Mouse (Mus musculus) retina, embryonic 14.5 days (tissue): ENCODE data around the gene Gse1.

Source experiments
- DNase-seq: peaks from one replicate; pipeline ENCODE4 v3.0.0-alpha.2; 2015; ENCODE audit warnings: low spot score

Gene Gse1

GRCm38 (mm10) chr8:120516182-120516755 lies 288.0 kb downstream of the Gse1 start:
- peak; percentile 72 for DNase-seq

GRCm38 (mm10) chr8:120517666-120518410 lies 289.6 kb downstream of the Gse1 start:
- DNase-seq = no peak

GRCm38 (mm10) chr8:120518736-120519534 lies 290.7 kb downstream of the Gse1 start:
- peak; percentile 66 for DNase-seq

GRCm38 (mm10) chr8:120520287-120520686 lies 292.0 kb downstream of the Gse1 start:
- DNase-seq = no peak

GRCm38 (mm10) chr8:120520707-120521590 lies 292.7 kb downstream of the Gse1 start:
- DNase-seq = peak; percentile 87

- no peak for DNase-seq
Measured at GRCm38 (mm10) chr8:120521591-120521965, 293.3 kb downstream of the Gse1 start.

GRCm38 (mm10) chr8:120523641-120524040 lies 295.4 kb downstream of the Gse1 start:
- DNase-seq = no peak

GRCm38 (mm10) chr8:120525135-120525534 lies 296.9 kb downstream of the Gse1 start:
- DNase-seq = no peak

- DNase-seq = no peak
Measured at GRCm38 (mm10) chr8:120525832-120526231, 297.6 kb downstream of the Gse1 start.

- DNase-seq = no peak
Measured at GRCm38 (mm10) chr8:120526577-120526976, 298.3 kb downstream of the Gse1 start.

GRCm38 (mm10) chr8:120528332-120528731 lies 300.1 kb downstream of the Gse1 start:
- no peak for DNase-seq

- DNase-seq = no peak
Measured at GRCm38 (mm10) chr8:120529226-120529625, 301.0 kb downstream of the Gse1 start.

GRCm38 (mm10) chr8:120530954-120531656 lies 302.8 kb downstream of the Gse1 start:
- DNase-seq = no peak

GRCm38 (mm10) chr8:120531775-120532516 lies 303.7 kb downstream of the Gse1 start:
- no peak for DNase-seq

- peak; percentile 66 for DNase-seq
Measured at GRCm38 (mm10) chr8:120532517-120533215, 304.4 kb downstream of the Gse1 start.

GRCm38 (mm10) chr8:120533380-120533779 lies 305.1 kb downstream of the Gse1 start:
- no peak for DNase-seq

GRCm38 (mm10) chr8:120534080-120534479 lies 305.8 kb downstream of the Gse1 start:
- no peak for DNase-seq

- peak; percentile 92 for DNase-seq
Measured at GRCm38 (mm10) chr8:120534504-120535368, 306.5 kb downstream of the Gse1 start.
